Mouse (Mus musculus): ENCODE measurements around the gene Scamp3. TPM values are rescaled to one million over a fixed set of nuclear protein-coding genes. Genes with fewer than 3 reads are reported as not detected.

Scamp3 gene
- total and polyA plus RNA-seq, 2 experiments from 2014 or later: 77.5 to 139 TPM

GRCm38 (mm10) chr3:89135958-89136357 is 41.3 kb upstream of the Scamp3 start, which contains the start of gene Pklr:
Pklr (plus strand) TSS chr3:89136142.
- Histone ChIP-seq H3K4me2 (ENCODE audit: low read depth, low read length) (no peak within 1 kb of the TSS), H3K9me3 (ENCODE audit: low read length) (no peaks in the 10 kb centered on the region), H3K4me3 (ENCODE audit: low read length) (no peak within 1 kb of the TSS), H3K9ac (replicated peaks; ENCODE audit: low read length) (no peak within 1 kb of the TSS), H3K4me1 (ENCODE audit: insufficient read depth, low read length) (no peaks in the 10 kb centered on the region), H3K27ac (no peak within 1 kb of the TSS), H3K36me3 (ENCODE audit: insufficient read depth, low read length) (no peaks in the 10 kb centered on the region), H3K27me3 (ENCODE audit: insufficient read depth, low read length) (no peaks in the 10 kb centered on the region)
- 59% methylated on average over 3 of the region's 3 CpGs for WGBS
- DNase-seq (ENCODE audit: low spot score) (no peak), ATAC-seq (no peak)
- no peak for TF ChIP-seq CTCF (IDR thresholded peaks at IDR 0.05; ENCODE audit: low read depth)

- Histone ChIP-seq H3K27ac (no peak overlapping the region), H3K4me2 (ENCODE audit: low read depth, low read length) (no peak overlapping the region), H3K27me3 (ENCODE audit: insufficient read depth, low read length) (no peaks in the 10 kb centered on the region), H3K4me3 (ENCODE audit: low read length) (no peak overlapping the region), H3K9ac (replicated peaks; ENCODE audit: low read length) (no peak overlapping the region), H3K36me3 (ENCODE audit: insufficient read depth, low read length) (no peaks in the 10 kb centered on the region), H3K9me3 (ENCODE audit: low read length) (no peaks in the 10 kb centered on the region), H3K4me1 (ENCODE audit: insufficient read depth, low read length) (no peaks in the 10 kb centered on the region)
- TF ChIP-seq CTCF (IDR thresholded peaks at IDR 0.05; ENCODE audit: low read depth): peak; percentile 15; the same call in 1 of the 2 replicates
- no peak for DNase-seq (ENCODE audit: low spot score)
- 33% methylated on average over 9 of the region's 9 CpGs for WGBS
- no peak for ATAC-seq
Measured at GRCm38 (mm10) chr3:89136365-89136764, 40.9 kb upstream of the Scamp3 start.

GRCm38 (mm10) chr3:89144821-89145220 is 32.5 kb upstream of the Scamp3 start:
- H3K4me2 ChIP-seq (ENCODE audit: low read depth, low read length): no peak overlapping the region
- no peaks in the 10 kb centered on the region for H3K9me3 ChIP-seq (ENCODE audit: low read length)
- H3K4me1 ChIP-seq (ENCODE audit: insufficient read depth, low read length): no peaks in the 10 kb centered on the region
- DNase-seq (ENCODE audit: low spot score): no peak
- WGBS: 81% methylated on average over 10 of the region's 10 CpGs
- no peak overlapping the region for H3K9ac ChIP-seq (replicated peaks; ENCODE audit: low read length)
- no peak overlapping the region for H3K27ac ChIP-seq
- no peak for ATAC-seq
- no peaks in the 10 kb centered on the region; the same call in 1 of the 2 replicates for H3K36me3 ChIP-seq (ENCODE audit: insufficient read depth, low read length)
- TF ChIP-seq CTCF (IDR thresholded peaks at IDR 0.05; ENCODE audit: low read depth): no peak
- no peaks in the 10 kb centered on the region for H3K27me3 ChIP-seq (ENCODE audit: insufficient read depth, low read length)
- H3K4me3 ChIP-seq (ENCODE audit: low read length): no peak overlapping the region

GRCm38 (mm10) chr3:89145566-89145965 is 31.7 kb upstream of the Scamp3 start:
- ATAC-seq (no peak), DNase-seq (ENCODE audit: low spot score) (no peak)
- no peak overlapping the region for H3K27ac ChIP-seq
- no peaks in the 10 kb centered on the region for H3K4me1 ChIP-seq (ENCODE audit: insufficient read depth, low read length)
- H3K4me3 ChIP-seq (ENCODE audit: low read length): no peak overlapping the region
- H3K27me3 ChIP-seq (ENCODE audit: insufficient read depth, low read length): no peaks in the 10 kb centered on the region
- WGBS: 55% methylated on average over 8 of the region's 8 CpGs
- no peak overlapping the region for H3K4me2 ChIP-seq (ENCODE audit: low read depth, low read length)
- no peak for TF ChIP-seq CTCF (IDR thresholded peaks at IDR 0.05; ENCODE audit: low read depth)
- no peaks in the 10 kb centered on the region for H3K9me3 ChIP-seq (ENCODE audit: low read length)
- H3K9ac ChIP-seq (replicated peaks; ENCODE audit: low read length): no peak overlapping the region
- no peaks in the 10 kb centered on the region; the same call in 1 of the 2 replicates for H3K36me3 ChIP-seq (ENCODE audit: insufficient read depth, low read length)

GRCm38 (mm10) chr3:89147101-89147978 is 29.9 kb upstream of the Scamp3 start:
- Histone ChIP-seq H3K9ac (replicated peaks; ENCODE audit: low read length) (no peak overlapping the region), H3K4me3 (ENCODE audit: low read length) (no peak overlapping the region), H3K9me3 (ENCODE audit: low read length) (no peaks in the 10 kb centered on the region), H3K4me1 (ENCODE audit: insufficient read depth, low read length) (no peaks in the 10 kb centered on the region), H3K4me2 (ENCODE audit: low read depth, low read length) (no peak overlapping the region), H3K36me3 (ENCODE audit: insufficient read depth, low read length) (peaks cover 5% of the 10 kb centered on the region; the same call in 1 of the 2 replicates), H3K27ac (no peak overlapping the region), H3K27me3 (ENCODE audit: insufficient read depth, low read length) (no peaks in the 10 kb centered on the region)
- TF ChIP-seq CTCF (IDR thresholded peaks at IDR 0.05; ENCODE audit: low read depth): peak; percentile 29
- ATAC-seq (no peak), DNase-seq (ENCODE audit: low spot score) (no peak)
- 29% methylated on average over 26 of the region's 26 CpGs for WGBS

- Histone ChIP-seq H3K4me2 (ENCODE audit: low read depth, low read length) (no peak overlapping the region), H3K4me1 (ENCODE audit: insufficient read depth, low read length) (no peaks in the 10 kb centered on the region), H3K9me3 (ENCODE audit: low read length) (no peaks in the 10 kb centered on the region), H3K27ac (no peak overlapping the region), H3K36me3 (ENCODE audit: insufficient read depth, low read length) (peaks cover 5% of the 10 kb centered on the region; the same call in 1 of the 2 replicates), H3K9ac (replicated peaks; ENCODE audit: low read length) (no peak overlapping the region), H3K27me3 (ENCODE audit: insufficient read depth, low read length) (no peaks in the 10 kb centered on the region), H3K4me3 (ENCODE audit: low read length) (no peak overlapping the region)
- TF ChIP-seq CTCF (IDR thresholded peaks at IDR 0.05; ENCODE audit: low read depth): no peak
- 23% methylated on average over 15 of the region's 15 CpGs for WGBS
- DNase-seq (ENCODE audit: low spot score) (no peak), ATAC-seq (no peak)
Measured at GRCm38 (mm10) chr3:89147979-89148311, 29.3 kb upstream of the Scamp3 start.

GRCm38 (mm10) chr3:89148567-89148966 is 28.7 kb upstream of the Scamp3 start:
- 75% methylated on average over 14 of the region's 14 CpGs for WGBS
- TF ChIP-seq CTCF (IDR thresholded peaks at IDR 0.05; ENCODE audit: low read depth): no peak
- H3K4me3 ChIP-seq (ENCODE audit: low read length): no peak overlapping the region
- DNase-seq (ENCODE audit: low spot score): no peak
- ATAC-seq: no peak
- no peak overlapping the region for H3K27ac ChIP-seq
- no peaks in the 10 kb centered on the region for H3K9me3 ChIP-seq (ENCODE audit: low read length)
- no peak overlapping the region for H3K9ac ChIP-seq (replicated peaks; ENCODE audit: low read length)
- no peaks in the 10 kb centered on the region for H3K27me3 ChIP-seq (ENCODE audit: insufficient read depth, low read length)
- no peaks in the 10 kb centered on the region for H3K4me1 ChIP-seq (ENCODE audit: insufficient read depth, low read length)
- no peak overlapping the region for H3K4me2 ChIP-seq (ENCODE audit: low read depth, low read length)
- H3K36me3 ChIP-seq (ENCODE audit: insufficient read depth, low read length): peaks cover 5% of the 10 kb centered on the region; the same call in 1 of the 2 replicates

Measured in hindbrain, postnatal 0 days (tissue).